Mouse (Mus musculus): ENCODE measurements around the gene Abl1.

DNA sequence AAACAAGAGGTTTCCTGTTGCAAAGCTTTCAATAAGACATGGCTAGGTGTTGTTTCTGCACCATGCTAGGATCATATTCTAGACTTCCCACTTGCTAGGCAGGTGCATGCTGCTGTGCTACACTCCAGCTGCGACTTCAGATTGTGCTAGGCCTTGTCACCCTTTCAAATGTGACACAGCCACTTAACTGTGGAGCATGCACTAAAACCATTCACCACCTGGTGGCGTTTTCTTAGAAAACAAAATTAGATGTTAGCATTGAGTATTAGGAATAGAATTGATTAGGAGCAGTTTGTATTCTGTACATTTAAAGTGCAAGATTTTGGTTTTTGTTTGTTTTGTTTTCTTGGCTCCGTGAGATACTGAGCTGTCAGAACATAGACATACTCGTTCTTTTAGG lies 32.6 kb downstream of the Abl1 start:
- no peak for TF ChIP-seq POLR2A (IDR thresholded peaks at IDR 0.05; ENCODE audit: borderline replicate concordance, low read depth, low read length)
- no peak for TF ChIP-seq CTCF (IDR thresholded peaks at IDR 0.05; ENCODE audit: low read depth, low read length)
